Mouse (Mus musculus): Measurements from ENCODE around the gene Anapc1. TPM values are rescaled to one million over a fixed set of nuclear protein-coding genes. Genes with fewer than 3 reads are reported as not detected.

The Anapc1 gene
- polyA plus RNA-seq (2011; ENCODE audit: insufficient read depth, insufficient read length, low replicate concordance, missing spikeins): 20.3 and 26.7 TPM in 2 replicates

DNA sequence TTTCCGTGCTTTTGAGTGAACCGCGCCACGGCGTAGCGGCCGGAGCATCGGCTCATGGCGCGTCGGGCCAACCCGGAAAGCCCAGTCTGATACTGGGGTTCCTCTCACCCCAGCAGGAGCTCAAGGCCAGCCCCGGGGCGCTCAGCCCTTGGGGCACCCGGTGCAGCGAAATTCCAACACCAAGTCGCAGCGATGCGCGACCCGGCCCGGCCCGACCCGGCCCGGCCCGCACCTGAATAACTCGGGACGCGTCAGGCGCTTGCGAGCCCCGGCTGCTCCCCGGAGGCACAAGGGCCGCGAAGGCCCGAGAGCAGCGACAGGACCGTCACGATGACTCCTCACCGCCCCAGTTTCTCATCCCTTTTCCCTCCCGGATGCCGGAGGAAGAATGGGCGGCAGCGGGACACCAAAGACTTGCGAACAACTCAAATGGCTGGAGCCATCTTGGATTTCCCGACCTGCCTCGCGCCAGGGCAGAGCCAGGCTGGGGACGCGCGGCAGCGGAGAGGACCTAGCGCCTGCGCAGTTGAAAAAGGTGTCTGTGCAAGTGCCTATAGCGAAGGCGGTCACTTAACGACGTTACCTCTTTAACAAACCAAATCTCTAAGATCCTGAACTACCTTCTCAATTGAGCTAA, at the start of gene Anapc1:
Gene Anapc1, minus strand, starts transcription at position 471 of the 637 bp plus-strand sequence.
- no peak for TF ChIP-seq CTCF (IDR thresholded peaks at IDR 0.05; ENCODE audit: control insufficient read depth, insufficient read depth, low read length)
- peak; percentile 92 for TF ChIP-seq POLR2A (IDR thresholded peaks at IDR 0.05; ENCODE audit: borderline replicate concordance, control insufficient read depth, low read depth, low read length)
- WGBS: under 1% methylated on average over 58 of the region's 58 CpGs
- H3K4me1 ChIP-seq (ENCODE audit: control insufficient read depth, insufficient read depth, low read length): peaks cover 1% of the 10 kb centered on the region; the same call in 1 of the 2 replicates
- H3K27ac ChIP-seq (ENCODE audit: control insufficient read depth, insufficient read depth, low read depth, low read length, poor library complexity): peak within 1 kb of the TSS; percentile 56
- peak within 1 kb of the TSS; percentile 91 for H3K4me3 ChIP-seq (replicated peaks; ENCODE audit: control insufficient read depth, low read depth, low read length)

GRCm38 (mm10) chr2:128735089-128735488, 47.9 kb upstream of the Anapc1 start:
- no peak for TF ChIP-seq POLR2A (IDR thresholded peaks at IDR 0.05; ENCODE audit: borderline replicate concordance, control insufficient read depth, low read depth, low read length)
- no peak for TF ChIP-seq CTCF (IDR thresholded peaks at IDR 0.05; ENCODE audit: control insufficient read depth, insufficient read depth, low read length)
- 33% methylated on average over 3 of the region's 3 CpGs for WGBS
- H3K4me1 ChIP-seq (ENCODE audit: control insufficient read depth, insufficient read depth, low read length): no peaks in the 10 kb centered on the region
- H3K27ac ChIP-seq (ENCODE audit: control insufficient read depth, insufficient read depth, low read depth, low read length, poor library complexity): no peak overlapping the region
- no peak overlapping the region for H3K4me3 ChIP-seq (replicated peaks; ENCODE audit: control insufficient read depth, low read depth, low read length)

GRCm38 (mm10) chr2:128731951-128732350, 44.8 kb upstream of the Anapc1 start:
- Histone ChIP-seq H3K4me1 (ENCODE audit: control insufficient read depth, insufficient read depth, low read length) (no peaks in the 10 kb centered on the region), H3K4me3 (replicated peaks; ENCODE audit: control insufficient read depth, low read depth, low read length) (no peak overlapping the region), H3K27ac (ENCODE audit: control insufficient read depth, insufficient read depth, low read depth, low read length, poor library complexity) (no peak overlapping the region)
- 73% methylated on average over 1 of the region's 1 CpGs for WGBS
- no peak for TF ChIP-seq POLR2A (IDR thresholded peaks at IDR 0.05; ENCODE audit: borderline replicate concordance, control insufficient read depth, low read depth, low read length)
- TF ChIP-seq CTCF (IDR thresholded peaks at IDR 0.05; ENCODE audit: control insufficient read depth, insufficient read depth, low read length): no peak

GRCm38 (mm10) chr2:128731514-128731913, 44.3 kb upstream of the Anapc1 start:
- no peak overlapping the region for H3K27ac ChIP-seq (ENCODE audit: control insufficient read depth, insufficient read depth, low read depth, low read length, poor library complexity)
- H3K4me1 ChIP-seq (ENCODE audit: control insufficient read depth, insufficient read depth, low read length): no peaks in the 10 kb centered on the region
- H3K4me3 ChIP-seq (replicated peaks; ENCODE audit: control insufficient read depth, low read depth, low read length): no peak overlapping the region
- no peak for TF ChIP-seq CTCF (IDR thresholded peaks at IDR 0.05; ENCODE audit: control insufficient read depth, insufficient read depth, low read length)
- no peak for TF ChIP-seq POLR2A (IDR thresholded peaks at IDR 0.05; ENCODE audit: borderline replicate concordance, control insufficient read depth, low read depth, low read length)
- WGBS: 73% methylated on average over 10 of the region's 10 CpGs

GRCm38 (mm10) chr2:128729141-128729540, 42.0 kb upstream of the Anapc1 start:
- no peak overlapping the region for H3K27ac ChIP-seq (ENCODE audit: control insufficient read depth, insufficient read depth, low read depth, low read length, poor library complexity)
- TF ChIP-seq CTCF (IDR thresholded peaks at IDR 0.05; ENCODE audit: control insufficient read depth, insufficient read depth, low read length): no peak
- TF ChIP-seq POLR2A (IDR thresholded peaks at IDR 0.05; ENCODE audit: borderline replicate concordance, control insufficient read depth, low read depth, low read length): no peak
- no peak overlapping the region for H3K4me3 ChIP-seq (replicated peaks; ENCODE audit: control insufficient read depth, low read depth, low read length)
- 87% methylated on average over 7 of the region's 7 CpGs for WGBS
- H3K4me1 ChIP-seq (ENCODE audit: control insufficient read depth, insufficient read depth, low read length): no peaks in the 10 kb centered on the region

GRCm38 (mm10) chr2:128728066-128728465, 40.9 kb upstream of the Anapc1 start:
- H3K27ac ChIP-seq (ENCODE audit: control insufficient read depth, insufficient read depth, low read depth, low read length, poor library complexity): no peak overlapping the region
- no peak overlapping the region for H3K4me3 ChIP-seq (replicated peaks; ENCODE audit: control insufficient read depth, low read depth, low read length)
- WGBS: 71% methylated on average over 4 of the region's 4 CpGs
- no peak for TF ChIP-seq POLR2A (IDR thresholded peaks at IDR 0.05; ENCODE audit: borderline replicate concordance, control insufficient read depth, low read depth, low read length)
- TF ChIP-seq CTCF (IDR thresholded peaks at IDR 0.05; ENCODE audit: control insufficient read depth, insufficient read depth, low read length): no peak
- H3K4me1 ChIP-seq (ENCODE audit: control insufficient read depth, insufficient read depth, low read length): no peaks in the 10 kb centered on the region

- TF ChIP-seq CTCF (IDR thresholded peaks at IDR 0.05; ENCODE audit: control insufficient read depth, insufficient read depth, low read length) (no peak), POLR2A (IDR thresholded peaks at IDR 0.05; ENCODE audit: borderline replicate concordance, control insufficient read depth, low read depth, low read length) (no peak)
- Histone ChIP-seq H3K4me1 (ENCODE audit: control insufficient read depth, insufficient read depth, low read length) (no peaks in the 10 kb centered on the region), H3K27ac (ENCODE audit: control insufficient read depth, insufficient read depth, low read depth, low read length, poor library complexity) (no peak overlapping the region), H3K4me3 (replicated peaks; ENCODE audit: control insufficient read depth, low read depth, low read length) (no peak overlapping the region)
- 63% methylated on average over 3 of the region's 3 CpGs for WGBS
Measured at GRCm38 (mm10) chr2:128727552-128727951, 40.4 kb upstream of the Anapc1 start.

DNA sequence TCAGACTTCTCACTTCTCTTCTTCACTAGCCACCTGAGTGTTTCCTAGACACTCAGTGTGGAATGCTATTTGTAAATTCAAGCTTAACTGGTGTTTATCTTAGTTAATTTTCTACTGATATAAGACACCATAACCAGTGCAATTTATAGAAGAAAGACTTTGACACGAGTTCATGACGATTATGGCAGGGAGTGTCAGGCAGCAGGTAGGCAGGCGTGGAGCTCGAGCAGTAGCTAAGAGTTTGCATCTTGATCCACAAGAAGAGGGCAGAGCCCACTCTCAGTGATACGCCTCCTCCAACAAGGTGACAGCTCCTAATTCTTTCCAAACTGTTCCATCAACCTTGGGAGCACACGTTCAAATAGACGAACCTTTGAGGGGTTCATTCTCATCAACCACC, 39.4 kb upstream of the Anapc1 start:
- no peak overlapping the region for H3K27ac ChIP-seq (ENCODE audit: control insufficient read depth, insufficient read depth, low read depth, low read length, poor library complexity)
- no peak overlapping the region for H3K4me3 ChIP-seq (replicated peaks; ENCODE audit: control insufficient read depth, low read depth, low read length)
- TF ChIP-seq CTCF (IDR thresholded peaks at IDR 0.05; ENCODE audit: control insufficient read depth, insufficient read depth, low read length) (no peak), POLR2A (IDR thresholded peaks at IDR 0.05; ENCODE audit: borderline replicate concordance, control insufficient read depth, low read depth, low read length) (no peak)
- WGBS: 84% methylated on average over 7 of the region's 7 CpGs
- H3K4me1 ChIP-seq (ENCODE audit: control insufficient read depth, insufficient read depth, low read length): no peaks in the 10 kb centered on the region
